Mouse (Mus musculus) stomach, postnatal 0 days (tissue): ENCODE data around the gene Map3k9. TPM values are rescaled to one million over a fixed set of nuclear protein-coding genes. Genes with fewer than 3 reads are reported as not detected.
A peak's percentile ranks its signal among the peaks of the same experiment; 100 is the strongest.

Source experiments
- ATAC-seq: fragments of 200-750 bp; cut with Nextera tagmentation; 2 replicates; pipeline ENCODE4 v1.8.0; 2017; ENCODE audit not compliant: low FRiP score, low TSS enrichment
- DNase-seq: peaks from one replicate; pipeline ENCODE4 v3.0.0-alpha.2; 2016; ENCODE audit warnings: low spot score
- H3K27ac ChIP-seq: fragments of 300-500 bp; sonication (generic); replicated peaks from 2 replicates; pipeline ENCODE4 v1.5.1; 2014; ENCODE audit warnings: mild to moderate bottlenecking, control low read depth
- H3K27me3 ChIP-seq: fragments of 300-500 bp; sonication (generic); 2 replicates; pipeline ENCODE4 v1.6.1; 2014; ENCODE audit warnings: low read length; ENCODE audit not compliant: control insufficient read depth, insufficient read depth
- H3K36me3 ChIP-seq: fragments of 300-500 bp; sonication (generic); 2 replicates; pipeline ENCODE4 v1.6.1; 2014; ENCODE audit warnings: low read length, mixed read lengths; ENCODE audit not compliant: control insufficient read depth, insufficient read depth
- H3K4me1 ChIP-seq: fragments of 300-500 bp; sonication (generic); replicated peaks from 2 replicates; pipeline ENCODE4 v1.6.1; 2014; ENCODE audit warnings: antibody characterized with exemption; ENCODE audit not compliant: control insufficient read depth, insufficient read depth
- H3K4me2 ChIP-seq: fragments of 300-500 bp; sonication (generic); replicated peaks from 2 replicates; pipeline ENCODE4 v1.6.1; 2014; ENCODE audit warnings: low read depth, mild to moderate bottlenecking, control low read depth, moderate library complexity
- H3K4me3 ChIP-seq: fragments of 300-500 bp; sonication (generic); 2 replicates; pipeline ENCODE4 v1.5.1; 2014; ENCODE audit warnings: low read depth, low read length, control low read depth
- H3K9ac ChIP-seq: fragments of 300-500 bp; sonication (generic); 2 replicates; pipeline ENCODE4 v1.6.1; 2014; ENCODE audit warnings: mild to moderate bottlenecking, low read length, control low read depth, mixed read lengths
- H3K9me3 ChIP-seq: fragments of 300-500 bp; sonication (generic); 2 replicates; pipeline ENCODE4 v1.6.1; 2016; ENCODE audit warnings: low read length; ENCODE audit not compliant: control insufficient read depth
- CTCF ChIP-seq: IDR thresholded peaks from 2 replicates; pipeline ENCODE4 v1.5.1; 2016; ENCODE audit warnings: antibody characterized with exemption, low read depth, mild to moderate bottlenecking, moderate library complexity
- EP300 ChIP-seq: optimal IDR thresholded peaks from 2 replicates; pipeline ENCODE3; 2016; ENCODE audit warnings: antibody characterized with exemption
- WGBS: fragments of 180-500 bp; shearing (Covaris S2); extraction: QIAGEN DNeasy Blood & Tissue Kit; methylation state at CpG from one replicate; pipeline ENCODE4 v1.1.7; 2014; 5-methylcytosine and 5-hydroxymethylcytosine counted together
- polyA plus RNA-seq: library from polyadenylated mRNA; unstranded; fragments of >200 nt; fragmentation: Nextera tagmentation; extraction: Ambion mirVana; gene quantifications from 2 replicates; pipeline ENCODE4 v1.2.1, GENCODE M21; 2015

Gene Map3k9
- polyA plus RNA-seq, 1 experiment from 2014 or later: 3.2 TPM

- Histone ChIP-seq H3K27ac (no peak overlapping the region), H3K4me3 (peak overlapping the region; percentile 14), H3K9me3 (no peaks in the 10 kb centered on the region), H3K4me2 (peak overlapping the region; percentile 48), H3K9ac (no peak overlapping the region), H3K4me1 (no peaks in the 10 kb centered on the region), H3K27me3 (no peaks in the 10 kb centered on the region), H3K36me3 (no peaks in the 10 kb centered on the region)
- TF ChIP-seq EP300 (no peak), CTCF (no peak)
- 0 out of 2 replicates have a peak, but pooled peaks have one; percentile 45 for ATAC-seq
- 13% methylated on average over 16 of the region's 17 CpGs for WGBS
- DNase-seq: peak; percentile 59
Observed at GRCm38 (mm10) chr12:81806759-81807528, 26.0 kb upstream of the Map3k9 start.

DNA sequence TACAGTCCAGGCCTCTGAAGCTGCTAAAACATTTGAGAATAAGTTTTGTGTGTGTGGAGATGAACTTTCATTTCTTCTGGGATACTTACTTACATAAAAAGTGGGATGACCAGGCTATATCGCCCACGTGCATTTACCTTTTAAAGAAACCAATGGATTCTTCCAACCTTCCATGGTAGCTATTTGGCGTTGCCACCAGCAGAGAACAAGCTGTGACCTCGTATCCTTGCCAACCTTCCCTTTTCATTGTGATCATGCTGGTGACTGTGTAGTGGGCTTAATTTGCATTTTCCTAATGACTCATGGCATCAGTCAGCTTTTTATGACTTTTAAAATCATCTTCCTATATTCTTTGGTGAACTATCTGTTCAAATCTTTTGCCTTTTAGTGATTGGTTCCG is 25.1 kb upstream of the Map3k9 start:
- Histone ChIP-seq H3K27ac (no peak overlapping the region), H3K9me3 (no peaks in the 10 kb centered on the region), H3K4me2 (no peak overlapping the region), H3K36me3 (no peaks in the 10 kb centered on the region), H3K27me3 (no peaks in the 10 kb centered on the region), H3K4me1 (no peaks in the 10 kb centered on the region), H3K4me3 (no peak overlapping the region), H3K9ac (no peak overlapping the region)
- whole genome bisulfite sequencing: 88% methylated on average over 5 of the region's 5 CpGs
- TF ChIP-seq EP300 (no peak), CTCF (no peak)
- ATAC-seq (no peak), DNase-seq (no peak)

DNA sequence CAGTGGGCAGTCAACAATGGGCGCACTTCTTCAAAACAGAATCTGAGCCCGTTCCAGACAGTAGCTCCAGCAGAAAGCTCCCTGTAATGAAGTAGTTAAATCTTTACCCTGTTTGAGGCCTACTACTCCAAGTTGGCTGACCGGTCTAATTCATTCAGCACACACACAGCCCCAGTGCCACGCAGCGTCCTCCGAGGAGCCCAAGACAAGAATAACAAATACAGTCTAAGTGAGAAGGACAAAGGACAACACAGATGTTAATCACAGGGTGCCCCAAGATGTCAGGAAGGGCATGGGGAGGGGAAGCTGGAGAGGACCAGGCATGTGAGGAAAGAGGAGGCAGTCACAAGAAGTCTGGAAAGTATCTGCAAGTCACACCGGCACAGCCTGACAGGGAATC is 22.8 kb upstream of the Map3k9 start:
- no peak overlapping the region for H3K4me3 ChIP-seq
- no peaks in the 10 kb centered on the region for H3K4me1 ChIP-seq
- H3K9ac ChIP-seq: no peak overlapping the region
- no peaks in the 10 kb centered on the region for H3K9me3 ChIP-seq
- TF ChIP-seq EP300 (no peak), CTCF (no peak)
- no peak for ATAC-seq
- no peak overlapping the region for H3K27ac ChIP-seq
- no peaks in the 10 kb centered on the region for H3K27me3 ChIP-seq
- no peaks in the 10 kb centered on the region for H3K36me3 ChIP-seq
- 41% methylated on average over 7 of the region's 7 CpGs for WGBS
- no peak overlapping the region for H3K4me2 ChIP-seq
- DNase-seq: no peak

DNA sequence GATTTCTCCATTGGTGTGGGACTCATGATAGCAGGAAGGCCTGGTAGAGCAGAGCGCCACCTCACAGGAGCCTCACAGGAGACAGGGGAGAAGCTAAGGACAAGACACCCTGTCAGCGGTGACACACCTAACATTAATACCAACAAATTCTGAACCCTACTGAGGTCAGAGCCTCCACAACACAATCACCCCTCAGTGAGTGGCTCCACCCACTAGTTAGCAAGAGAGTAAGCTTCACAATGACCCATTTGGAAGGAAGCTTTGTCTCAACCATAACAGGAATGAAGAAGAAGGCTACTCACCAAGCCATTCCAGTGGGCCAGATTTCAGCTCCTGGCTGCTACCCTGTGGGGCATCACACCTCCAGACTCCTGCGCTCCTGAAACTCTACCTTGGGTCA is 22.0 kb upstream of the Map3k9 start:
- WGBS: 97% methylated on average over 3 of the region's 3 CpGs
- Histone ChIP-seq H3K27ac (no peak overlapping the region), H3K4me3 (no peak overlapping the region), H3K4me2 (no peak overlapping the region), H3K9ac (no peak overlapping the region), H3K4me1 (no peaks in the 10 kb centered on the region), H3K9me3 (no peaks in the 10 kb centered on the region), H3K36me3 (no peaks in the 10 kb centered on the region), H3K27me3 (no peaks in the 10 kb centered on the region)
- DNase-seq: no peak
- TF ChIP-seq CTCF: no peak
- TF ChIP-seq EP300: no peak
- no peak for ATAC-seq

DNA sequence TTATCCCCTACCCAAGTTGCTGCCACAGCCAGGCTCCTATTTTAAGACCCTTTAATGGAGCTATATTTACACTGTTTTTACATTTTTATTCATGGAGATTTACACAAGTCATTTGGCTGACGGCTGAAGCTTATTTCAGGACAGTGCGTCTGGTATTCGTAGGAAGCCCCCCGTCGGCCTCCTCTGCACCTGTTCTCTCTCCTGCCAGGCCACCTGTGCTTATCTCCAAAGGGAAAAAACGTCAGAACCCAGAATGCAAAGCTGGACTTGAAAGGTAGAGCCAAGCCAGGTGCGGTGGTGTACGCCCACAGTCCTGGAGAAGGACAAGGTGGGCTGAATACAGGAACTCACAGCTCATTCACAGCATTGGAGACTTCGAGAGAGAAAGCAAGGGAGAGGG is 20.2 kb upstream of the Map3k9 start:
- WGBS: 54% methylated on average over 9 of the region's 9 CpGs
- no peak overlapping the region for H3K27ac ChIP-seq
- no peak overlapping the region for H3K4me2 ChIP-seq
- no peak overlapping the region for H3K4me3 ChIP-seq
- TF ChIP-seq EP300: no peak
- TF ChIP-seq CTCF: no peak
- no peaks in the 10 kb centered on the region for H3K36me3 ChIP-seq
- no peaks in the 10 kb centered on the region for H3K9me3 ChIP-seq
- DNase-seq (no peak), ATAC-seq (no peak)
- H3K9ac ChIP-seq: no peak overlapping the region
- no peaks in the 10 kb centered on the region for H3K27me3 ChIP-seq
- H3K4me1 ChIP-seq: no peaks in the 10 kb centered on the region

DNA sequence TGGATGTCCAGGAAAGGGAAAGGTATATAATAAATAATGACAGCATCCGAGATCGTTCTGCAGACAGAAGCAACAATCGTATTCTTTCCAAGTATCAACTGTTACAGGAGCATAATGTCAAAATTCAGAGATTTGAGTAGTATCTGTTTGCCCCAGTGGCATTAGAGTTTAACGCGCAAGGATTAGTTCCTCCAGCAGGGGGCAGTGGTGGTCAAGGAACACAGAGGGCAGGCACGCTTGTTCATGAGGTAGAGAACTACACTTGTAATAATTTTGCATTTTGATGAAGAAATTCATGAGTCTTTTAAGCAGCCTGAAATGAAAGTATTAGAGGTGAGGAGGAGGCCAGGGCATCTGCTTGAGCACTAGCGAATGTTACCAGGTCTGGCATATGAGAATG is 15.6 kb upstream of the Map3k9 start:
- WGBS: 6% methylated on average over 7 of the region's 7 CpGs
- TF ChIP-seq CTCF (peak; percentile 96), EP300 (no peak)
- ATAC-seq (peak; percentile 51; the same call in 1 of the 2 replicates), DNase-seq (peak; percentile 87)
- no peak overlapping the region for H3K27ac ChIP-seq
- no peaks in the 10 kb centered on the region for H3K9me3 ChIP-seq
- H3K4me2 ChIP-seq: no peak overlapping the region
- no peak overlapping the region for H3K9ac ChIP-seq
- no peak overlapping the region for H3K4me3 ChIP-seq
- H3K4me1 ChIP-seq: no peaks in the 10 kb centered on the region
- no peaks in the 10 kb centered on the region for H3K36me3 ChIP-seq
- no peaks in the 10 kb centered on the region for H3K27me3 ChIP-seq
